Mouse (Mus musculus) liver, postnatal 0 days (tissue): ENCODE measurements around the gene Rpl21. TPM values are rescaled to one million over a fixed set of nuclear protein-coding genes. Genes with fewer than 3 reads are reported as not detected.
A peak's percentile ranks its signal among the peaks of the same experiment; 100 is the strongest.

Experiments used
- ATAC-seq: fragments of 200-750 bp; cut with Nextera tagmentation; 2 replicates; pipeline ENCODE4 v1.8.0; 2017; ENCODE audit warnings: mild to moderate bottlenecking, moderate library complexity
- DNase-seq: peaks from one replicate; pipeline ENCODE4 v3.0.0-alpha.2; 2016
- H3K27ac ChIP-seq: fragments of 300-500 bp; sonication (generic); 2 replicates; pipeline ENCODE4 v1.5.1; 2014; ENCODE audit warnings: antibody characterized with exemption, moderate library complexity, mild to moderate bottlenecking, low read depth
- H3K27me3 ChIP-seq: fragments of 300-500 bp; sonication (generic); 2 replicates; pipeline ENCODE4 v1.6.1; 2014; ENCODE audit warnings: low read length, control low read depth, mixed read lengths; ENCODE audit not compliant: insufficient read depth
- H3K36me3 ChIP-seq: fragments of 300-500 bp; sonication (generic); replicated peaks from 2 replicates; pipeline ENCODE4 v1.6.1; 2014; ENCODE audit warnings: mild to moderate bottlenecking, control low read depth, low read length, moderate library complexity, mixed read lengths; ENCODE audit not compliant: insufficient read depth
- H3K4me1 ChIP-seq: fragments of 300-500 bp; sonication (generic); 2 replicates; pipeline ENCODE4 v1.6.1; 2014; ENCODE audit warnings: antibody characterized with exemption, mild to moderate bottlenecking, control low read depth; ENCODE audit not compliant: insufficient read depth
- H3K4me2 ChIP-seq: fragments of 300-500 bp; sonication (generic); 2 replicates; pipeline ENCODE4 v1.6.1; 2014; ENCODE audit warnings: low read depth, mild to moderate bottlenecking, low read length, moderate library complexity, mixed read lengths
- H3K4me3 ChIP-seq: fragments of 300-500 bp; sonication (generic); 2 replicates; pipeline ENCODE4 v1.5.1; 2014; ENCODE audit warnings: low read depth, low read length
- H3K9ac ChIP-seq: fragments of 300-500 bp; sonication (generic); replicated peaks from 2 replicates; pipeline ENCODE4 v1.6.1; 2014; ENCODE audit warnings: mild to moderate bottlenecking, moderate library complexity
- H3K9me3 ChIP-seq: fragments of 300-500 bp; sonication (generic); 2 replicates; pipeline ENCODE4 v1.6.1; 2016; ENCODE audit warnings: mild to moderate bottlenecking, control low read depth, low read length, mixed read lengths
- CTCF ChIP-seq: sonication (generic); IDR thresholded peaks from 2 replicates; pipeline ENCODE4 v1.5.1; 2016; ENCODE audit warnings: antibody characterized with exemption, low read depth
- EP300 ChIP-seq: IDR thresholded peaks from 2 replicates; pipeline ENCODE4 v1.6.1; 2016; ENCODE audit warnings: antibody characterized with exemption, low read depth, mild to moderate bottlenecking
- WGBS: fragments of 180-500 bp; shearing (Covaris S2); extraction: QIAGEN DNeasy Blood & Tissue Kit; methylation state at CpG from one replicate; pipeline ENCODE4 v1.1.7; 2014; ENCODE audit not compliant: insufficient replicate concordance; 5-methylcytosine and 5-hydroxymethylcytosine counted together
- polyA plus RNA-seq: library from polyadenylated mRNA; unstranded; fragments of >200 nt; fragmentation: Nextera tagmentation; extraction: Ambion mirVana; gene quantifications from 2 replicates; pipeline ENCODE4 v1.2.1, GENCODE M21; 2015

Rpl21 gene
- polyA plus RNA-seq, 1 experiment from 2014 or later = 281 TPM

DNA sequence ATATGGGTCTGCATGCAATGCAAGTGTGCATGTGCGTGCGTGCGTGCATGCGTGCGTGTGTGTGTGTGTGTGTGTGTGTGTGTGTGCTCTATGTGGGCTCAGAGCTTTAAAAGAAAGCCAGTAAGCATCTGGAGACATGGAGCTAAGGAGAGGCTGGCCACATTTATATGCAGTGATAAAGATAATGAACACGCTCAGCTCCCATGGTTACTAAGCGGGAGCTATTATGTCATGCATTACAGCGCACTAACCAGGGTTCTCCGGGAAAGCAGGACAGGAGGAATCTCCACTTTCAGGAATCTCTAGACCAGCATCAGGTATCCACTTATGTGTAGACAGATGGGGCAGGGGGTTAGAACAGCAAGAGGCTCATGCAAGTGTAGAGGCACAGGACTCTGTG is 26.1 kb downstream of the Rpl21 start:
- no peaks in the 10 kb centered on the region for H3K36me3 ChIP-seq
- DNase-seq (no peak), ATAC-seq (no peak)
- H3K27ac ChIP-seq = no peak overlapping the region
- no peaks in the 10 kb centered on the region for H3K27me3 ChIP-seq
- no peak overlapping the region for H3K4me2 ChIP-seq
- WGBS = 90% methylated on average over 9 of the region's 9 CpGs
- TF ChIP-seq EP300 (no peak), CTCF (no peak)
- no peaks in the 10 kb centered on the region for H3K4me1 ChIP-seq
- no peaks in the 10 kb centered on the region for H3K9me3 ChIP-seq
- H3K4me3 ChIP-seq = no peak overlapping the region
- H3K9ac ChIP-seq = no peak overlapping the region

DNA sequence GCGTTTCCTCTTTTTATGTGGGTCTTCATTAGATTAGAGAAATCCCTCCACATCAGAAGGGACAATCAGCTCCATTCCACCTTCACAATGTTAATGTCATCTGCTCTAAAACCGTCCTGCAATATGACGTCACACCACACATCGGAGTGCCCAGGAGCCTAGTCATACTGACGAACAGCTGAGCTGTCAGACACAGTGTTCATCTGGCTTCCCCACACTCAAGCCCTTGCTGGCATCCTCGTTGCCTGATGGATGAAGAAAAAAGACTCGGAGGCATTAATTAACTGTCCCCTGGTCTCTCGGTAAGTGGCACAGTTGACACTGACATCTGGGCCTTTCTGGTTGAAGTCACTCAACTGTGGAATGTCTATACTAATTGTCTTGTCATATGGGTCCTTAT is 26.6 kb downstream of the Rpl21 start:
- 75% methylated on average over 8 of the region's 8 CpGs for WGBS
- H3K4me3 ChIP-seq = no peak overlapping the region
- no peaks in the 10 kb centered on the region for H3K36me3 ChIP-seq
- DNase-seq (no peak), ATAC-seq (no peak)
- H3K9ac ChIP-seq = no peak overlapping the region
- H3K27me3 ChIP-seq = no peaks in the 10 kb centered on the region
- H3K4me1 ChIP-seq = no peaks in the 10 kb centered on the region
- no peak overlapping the region for H3K4me2 ChIP-seq
- TF ChIP-seq EP300 = no peak
- no peak for TF ChIP-seq CTCF
- no peaks in the 10 kb centered on the region for H3K9me3 ChIP-seq
- H3K27ac ChIP-seq = no peak overlapping the region

DNA sequence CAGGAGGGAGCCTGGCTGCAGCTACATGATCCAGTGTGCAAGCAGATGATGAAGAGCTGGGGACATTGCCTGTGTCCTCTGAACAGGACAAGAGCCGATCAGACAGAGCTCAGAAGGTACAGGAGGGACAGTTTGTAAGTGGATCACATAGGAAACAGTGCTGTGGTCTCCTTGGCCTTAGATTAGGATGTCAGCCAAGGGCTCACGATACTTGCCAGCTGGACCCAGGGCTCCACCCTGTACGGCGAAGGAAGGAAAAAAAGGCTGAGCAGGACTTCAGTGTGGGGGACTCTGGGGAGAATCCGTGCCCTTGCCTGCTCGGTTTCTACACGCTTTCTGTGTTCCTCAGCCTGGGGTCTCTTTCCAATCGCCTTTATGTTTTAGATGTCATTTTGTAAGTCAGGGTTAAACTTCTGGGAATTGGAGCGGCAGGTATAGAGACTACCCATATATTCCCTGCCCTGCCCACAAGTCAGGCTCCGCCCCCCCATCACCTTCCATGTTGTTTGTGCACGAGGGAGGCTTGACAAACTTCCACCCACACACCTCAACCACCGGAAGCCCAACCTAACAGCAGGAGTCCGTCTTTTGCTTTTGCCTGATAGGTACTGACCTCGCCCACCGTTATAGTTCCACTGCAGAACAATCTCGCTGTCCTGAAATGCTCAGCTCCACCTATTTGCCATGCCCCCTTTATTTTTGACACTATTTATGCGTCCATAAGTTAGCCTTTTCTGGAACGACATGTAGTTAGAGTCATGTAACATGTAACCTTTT is 27.7 kb downstream of the Rpl21 start:
- DNase-seq (no peak), ATAC-seq (no peak)
- H3K9me3 ChIP-seq = no peaks in the 10 kb centered on the region
- no peak overlapping the region for H3K27ac ChIP-seq
- no peak overlapping the region for H3K4me3 ChIP-seq
- WGBS = 61% methylated on average over 18 of the region's 18 CpGs
- no peak for TF ChIP-seq CTCF
- no peak for TF ChIP-seq EP300
- no peak overlapping the region for H3K4me2 ChIP-seq
- H3K9ac ChIP-seq = no peak overlapping the region
- no peaks in the 10 kb centered on the region for H3K36me3 ChIP-seq
- H3K27me3 ChIP-seq = no peaks in the 10 kb centered on the region
- H3K4me1 ChIP-seq = no peaks in the 10 kb centered on the region

DNA sequence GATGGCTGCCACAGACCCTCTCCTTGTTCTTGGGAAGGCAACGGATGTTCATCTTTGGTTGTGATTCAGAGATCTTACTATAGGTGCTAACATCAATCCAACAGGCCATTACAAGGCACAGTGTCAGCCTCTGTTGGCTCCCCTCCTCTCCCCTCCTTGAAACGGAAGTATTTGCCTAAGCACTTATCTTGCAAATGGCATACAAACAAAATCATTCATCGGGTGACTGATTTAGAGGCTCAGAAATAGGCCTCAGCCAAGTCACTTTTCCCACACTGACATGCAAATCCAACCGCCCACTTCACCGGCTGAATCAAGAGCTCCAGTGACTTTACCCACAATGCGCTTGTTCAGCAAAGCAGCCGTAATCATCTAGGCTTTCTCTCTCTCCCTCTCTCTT is 28.9 kb downstream of the Rpl21 start:
- Histone ChIP-seq H3K27ac (no peak overlapping the region), H3K27me3 (no peaks in the 10 kb centered on the region), H3K4me2 (no peak overlapping the region), H3K9ac (no peak overlapping the region), H3K4me1 (peaks cover 9% of the 10 kb centered on the region), H3K4me3 (no peak overlapping the region), H3K9me3 (no peaks in the 10 kb centered on the region), H3K36me3 (no peaks in the 10 kb centered on the region)
- DNase-seq = no peak
- ATAC-seq = no peak
- TF ChIP-seq EP300 = no peak
- no peak for TF ChIP-seq CTCF
- WGBS = 60% methylated on average over 7 of the region's 7 CpGs

DNA sequence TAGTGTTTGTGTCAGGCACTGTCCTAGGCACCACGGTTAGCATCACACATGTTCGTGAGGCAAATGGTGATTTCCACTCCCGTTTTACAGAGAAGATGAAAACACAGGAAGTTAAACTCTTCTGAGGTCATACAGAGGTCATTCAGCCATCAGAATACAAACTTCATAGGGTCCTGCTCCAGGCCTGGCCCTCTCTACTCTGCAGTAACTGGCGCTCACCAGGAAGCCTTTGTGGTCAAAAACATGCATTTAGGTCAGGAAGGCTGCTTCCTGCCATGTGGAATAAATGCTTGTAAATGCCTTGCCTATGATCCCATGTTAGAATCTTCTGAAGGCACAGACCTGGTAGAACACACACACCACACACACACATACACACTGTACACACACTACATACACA is 32.8 kb downstream of the Rpl21 start:
- TF ChIP-seq EP300 (no peak), CTCF (no peak)
- Histone ChIP-seq H3K4me1 (peaks cover 23% of the 10 kb centered on the region), H3K4me3 (no peak overlapping the region), H3K9me3 (no peaks in the 10 kb centered on the region), H3K9ac (no peak overlapping the region), H3K4me2 (no peak overlapping the region), H3K27me3 (no peaks in the 10 kb centered on the region), H3K27ac (no peak overlapping the region), H3K36me3 (no peaks in the 10 kb centered on the region)
- ATAC-seq (no peak), DNase-seq (no peak)
- WGBS = 38% methylated on average over 4 of the region's 4 CpGs

DNA sequence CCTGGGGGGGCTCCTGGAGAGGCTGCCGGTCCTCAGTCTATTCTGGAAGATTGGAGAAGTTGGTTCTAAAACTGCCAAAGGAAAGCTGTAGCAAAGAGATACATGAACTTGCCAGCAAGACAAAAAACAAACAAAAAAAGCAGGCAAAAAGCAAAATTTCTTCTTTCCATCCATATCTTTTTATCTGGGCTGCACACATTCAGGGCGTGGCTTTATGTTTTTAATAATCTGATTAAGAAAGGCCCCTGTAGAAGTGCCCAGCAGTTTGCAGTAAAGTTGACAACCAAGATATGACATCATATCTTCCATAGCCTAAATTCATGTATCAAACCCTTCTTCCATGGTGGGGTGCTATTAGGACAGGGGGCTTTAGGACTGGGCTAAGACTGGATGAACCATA is 33.6 kb downstream of the Rpl21 start:
- Histone ChIP-seq H3K4me3 (no peak overlapping the region), H3K27me3 (no peaks in the 10 kb centered on the region), H3K4me2 (peak overlapping the region; percentile 63), H3K9ac (no peak overlapping the region), H3K36me3 (no peaks in the 10 kb centered on the region), H3K9me3 (no peaks in the 10 kb centered on the region), H3K4me1 (peaks cover 23% of the 10 kb centered on the region), H3K27ac (0 out of 2 replicates have a peak overlapping the region, but pooled peaks have one; percentile 3)
- DNase-seq = no peak
- whole genome bisulfite sequencing = 68% methylated on average over 2 of the region's 2 CpGs
- ATAC-seq = peak; percentile 56
- TF ChIP-seq EP300 (peak; percentile 88), CTCF (no peak)
